Mouse (Mus musculus) bone marrow, adult 2 months (tissue): ENCODE measurements around the gene Lin54. TPM values are rescaled to one million over a fixed set of nuclear protein-coding genes. Genes with fewer than 3 reads are reported as not detected.

ENCODE experiments used
- H3K27ac ChIP-seq: fragments of 200-500 bp; 2 replicates; pipeline ENCODE4 v1.5.1; 2012; ENCODE audit warnings: low read depth, mild to moderate bottlenecking, control low read depth, inconsistent platforms, low read length; ENCODE audit not compliant: control insufficient read depth, poor library complexity, insufficient read depth
- H3K4me1 ChIP-seq: fragments of 200-500 bp; 2 replicates; pipeline ENCODE4 v1.6.1; 2011; ENCODE audit warnings: low read length; ENCODE audit not compliant: control insufficient read depth, insufficient read depth
- H3K4me3 ChIP-seq: fragments of 200-500 bp; replicated peaks from 2 replicates; pipeline ENCODE3; 2011; ENCODE audit warnings: mild to moderate bottlenecking, low read depth, low read length, control low read depth; ENCODE audit not compliant: control insufficient read depth
- CTCF ChIP-seq: fragments of 200-500 bp; IDR thresholded peaks from 2 replicates; pipeline ENCODE4 v1.5.1; 2011; ENCODE audit warnings: low read length, control low read depth; ENCODE audit not compliant: control insufficient read depth, insufficient read depth
- POLR2A ChIP-seq: fragments of 200-500 bp; IDR thresholded peaks from 2 replicates; pipeline ENCODE4 v1.6.1; 2011; ENCODE audit warnings: low read depth, mild to moderate bottlenecking, control low read depth, low read length, borderline replicate concordance; ENCODE audit not compliant: control insufficient read depth
- WGBS: fragments of 180-500 bp; shearing (Covaris S2); methylation state at CpG from one replicate; pipeline ENCODE4 v1.1.7; 2018; 5-methylcytosine and 5-hydroxymethylcytosine counted together
- polyA plus RNA-seq: library from polyadenylated mRNA; stranded (reverse); fragments of >200 nt; gene quantifications from 2 replicates; pipeline ENCODE4 v1.2.4, GENCODE M21; 2011; ENCODE audit warnings: low replicate concordance; ENCODE audit not compliant: missing spikeins, insufficient read depth, insufficient read length

The Lin54 gene
- polyA plus RNA-seq, result 6.8 and 12.5 TPM in 2 replicates

DNA sequence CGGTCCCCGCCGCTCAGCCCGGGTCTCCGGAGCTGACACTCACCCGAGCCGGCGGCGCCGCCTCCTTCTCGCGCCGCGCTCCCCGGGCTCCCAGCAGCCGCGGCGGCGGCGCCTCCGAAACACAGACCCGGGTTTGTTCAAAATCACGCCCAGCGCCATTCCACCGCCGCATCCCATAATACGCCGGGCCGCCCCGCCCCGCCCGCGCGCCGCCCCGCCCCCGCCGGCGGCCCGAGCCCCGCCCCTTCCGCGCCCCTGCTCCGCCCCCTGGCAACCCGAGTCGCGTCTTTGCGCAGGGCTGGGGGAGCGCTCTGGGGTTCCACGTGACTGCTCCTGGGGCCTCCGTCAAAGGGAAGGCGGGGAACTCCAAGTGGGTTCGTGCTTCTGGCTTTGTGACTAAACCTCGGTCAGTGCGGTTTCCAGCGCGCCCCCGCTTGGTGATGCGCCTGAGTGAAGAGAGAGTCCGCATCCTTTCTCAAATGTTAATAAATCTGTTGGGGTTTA is at the start of gene Lin54:
Gene Lin54 (minus strand): TSS at position 182 of the 504 bp plus-strand sequence.
- Histone ChIP-seq H3K27ac (peak within 1 kb of the TSS; percentile 79), H3K4me3 (peak within 1 kb of the TSS; percentile 69), H3K4me1 (no peaks in the 10 kb centered on the region)
- WGBS, result 4% methylated on average over 44 of the region's 60 CpGs
- TF ChIP-seq CTCF (no peak), POLR2A (peak; percentile 23; the same call in 1 of the 2 replicates)

DNA sequence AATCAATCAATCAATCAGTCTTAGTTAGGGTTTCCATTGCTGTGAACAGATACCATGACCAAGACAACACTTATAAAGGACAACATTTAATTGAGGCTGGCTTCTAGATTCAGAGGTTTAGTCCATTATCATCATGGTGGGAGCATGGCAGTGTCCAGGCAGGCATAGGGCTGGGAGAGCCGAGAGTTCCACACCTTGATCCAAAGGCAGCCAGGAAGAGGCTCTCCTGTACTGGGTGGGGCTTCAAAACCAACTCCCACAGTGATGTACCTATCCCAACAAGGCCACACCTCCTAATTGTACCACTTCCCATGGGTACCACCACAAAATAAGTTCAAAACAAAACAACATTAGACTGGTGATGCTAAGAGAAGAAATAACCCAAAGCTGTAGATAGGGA is 49.7 kb upstream of the Lin54 start:
- no peak overlapping the region for H3K4me3 ChIP-seq
- WGBS, result 77% methylated on average over 1 of the region's 1 CpGs
- TF ChIP-seq POLR2A (no peak), CTCF (no peak)
- H3K27ac ChIP-seq, result no peak overlapping the region
- H3K4me1 ChIP-seq, result no peaks in the 10 kb centered on the region

DNA sequence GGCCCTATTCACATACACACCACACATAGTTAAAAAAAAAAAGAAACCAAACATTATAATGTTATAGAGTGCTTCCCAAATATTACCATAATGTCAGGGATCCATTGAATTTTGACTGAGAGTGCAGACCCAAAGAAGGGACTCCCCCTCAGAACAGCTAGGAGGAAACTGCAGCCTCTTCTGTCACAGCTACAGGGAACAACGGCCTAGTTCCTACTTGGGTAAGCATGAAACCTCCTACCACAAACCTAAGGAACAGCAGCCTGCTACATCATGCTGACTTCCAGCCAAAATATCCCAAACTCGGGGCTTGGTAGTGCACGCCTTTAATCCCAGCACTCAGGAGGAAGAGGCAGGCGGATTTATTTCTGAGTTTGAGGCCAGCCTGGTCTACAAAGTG is 48.9 kb upstream of the Lin54 start:
- WGBS, result 66% methylated on average over 4 of the region's 4 CpGs
- no peak overlapping the region for H3K4me3 ChIP-seq
- TF ChIP-seq POLR2A, result no peak
- no peak for TF ChIP-seq CTCF
- no peaks in the 10 kb centered on the region for H3K4me1 ChIP-seq
- H3K27ac ChIP-seq, result no peak overlapping the region

DNA sequence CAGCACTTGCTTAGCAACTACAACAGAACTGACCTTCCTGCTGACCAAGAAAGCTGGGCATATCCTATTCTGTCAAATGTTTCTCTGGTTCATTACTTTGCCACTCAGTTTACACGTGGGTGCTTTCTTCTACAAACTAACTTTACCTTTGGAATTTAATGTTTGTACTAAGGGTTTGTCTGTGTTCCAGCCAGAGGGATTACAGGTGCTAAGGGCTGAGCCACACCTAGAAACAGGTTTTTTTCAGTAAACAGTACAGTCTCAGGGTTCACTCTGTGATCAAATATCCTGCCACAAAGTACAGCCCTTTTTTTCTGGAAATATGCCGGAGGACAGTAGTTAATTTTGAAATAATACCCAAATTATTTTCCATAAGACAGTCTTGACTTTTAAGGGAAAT is 47.8 kb upstream of the Lin54 start:
- no peaks in the 10 kb centered on the region for H3K4me1 ChIP-seq
- no peak overlapping the region for H3K4me3 ChIP-seq
- 83% methylated on average over 2 of the region's 2 CpGs for WGBS
- TF ChIP-seq POLR2A (no peak), CTCF (no peak)
- no peak overlapping the region for H3K27ac ChIP-seq

DNA sequence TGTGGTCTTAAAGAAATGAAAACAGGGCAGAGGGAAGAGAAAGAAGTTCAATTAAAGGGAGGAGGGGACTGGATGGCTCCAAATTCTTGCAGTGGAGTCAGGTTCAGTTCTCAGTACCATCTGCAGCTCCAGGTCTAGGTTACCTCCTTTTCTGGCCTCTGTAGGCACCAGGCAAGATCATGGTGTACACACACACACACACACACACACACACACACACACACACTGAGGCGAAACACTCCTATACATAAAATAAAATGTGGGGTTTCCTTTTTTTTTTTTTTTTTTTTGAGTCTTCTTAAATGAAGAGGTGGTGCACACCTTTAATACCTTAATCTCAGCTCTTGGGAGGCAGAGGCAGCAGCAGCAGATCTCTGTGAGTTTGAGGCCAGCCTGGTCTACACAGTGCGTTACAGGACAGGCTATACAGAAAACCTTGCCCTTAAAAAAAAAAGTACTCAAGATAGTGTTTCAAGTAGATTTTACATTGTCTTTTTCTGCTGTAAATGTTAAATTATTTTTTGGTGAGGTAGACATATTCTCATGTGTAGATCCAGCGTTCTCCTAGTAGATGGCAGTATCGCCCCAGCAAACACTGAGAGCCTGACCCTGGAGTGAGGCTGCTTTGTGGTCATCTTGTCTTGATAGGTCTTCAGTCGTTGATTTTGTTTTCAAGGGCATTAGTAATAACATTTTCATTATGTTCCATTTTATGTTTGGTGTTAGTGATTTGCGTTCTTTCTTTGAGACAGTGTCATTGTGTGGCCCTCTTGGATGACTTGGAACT is 46.0 kb upstream of the Lin54 start:
- TF ChIP-seq POLR2A (no peak), CTCF (peak; percentile 64)

DNA sequence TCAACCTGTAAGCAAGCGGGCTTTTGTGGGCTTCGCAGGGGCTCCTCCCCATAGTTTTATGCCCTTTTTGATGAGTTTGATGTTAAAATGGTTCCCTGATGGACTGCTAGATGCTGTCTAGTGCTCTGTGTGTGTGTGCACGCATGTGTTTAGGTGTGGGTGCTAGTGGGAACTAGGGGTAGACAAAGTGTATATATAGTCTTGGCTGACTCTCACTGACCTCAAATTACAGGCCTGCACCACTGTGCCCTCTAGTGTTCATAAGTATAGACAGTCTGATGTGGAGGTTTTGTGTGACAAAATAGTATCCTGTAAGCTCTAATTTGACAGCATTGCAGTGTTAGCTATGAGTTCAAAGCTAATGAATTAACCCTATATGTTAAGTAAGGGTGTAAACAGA is 36.2 kb upstream of the Lin54 start:
- Histone ChIP-seq H3K4me3 (no peak overlapping the region), H3K27ac (no peak overlapping the region), H3K4me1 (no peaks in the 10 kb centered on the region)
- 70% methylated on average over 3 of the region's 3 CpGs for WGBS
- TF ChIP-seq CTCF, result peak; percentile 50
- TF ChIP-seq POLR2A, result no peak

More for the DNA sequence above, 46.0 kb upstream of the Lin54 start:
- WGBS, result 73% methylated on average over 6 of the region's 6 CpGs
- H3K4me3 ChIP-seq, result no peak overlapping the region
- no peak overlapping the region for H3K27ac ChIP-seq
- no peaks in the 10 kb centered on the region for H3K4me1 ChIP-seq

DNA sequence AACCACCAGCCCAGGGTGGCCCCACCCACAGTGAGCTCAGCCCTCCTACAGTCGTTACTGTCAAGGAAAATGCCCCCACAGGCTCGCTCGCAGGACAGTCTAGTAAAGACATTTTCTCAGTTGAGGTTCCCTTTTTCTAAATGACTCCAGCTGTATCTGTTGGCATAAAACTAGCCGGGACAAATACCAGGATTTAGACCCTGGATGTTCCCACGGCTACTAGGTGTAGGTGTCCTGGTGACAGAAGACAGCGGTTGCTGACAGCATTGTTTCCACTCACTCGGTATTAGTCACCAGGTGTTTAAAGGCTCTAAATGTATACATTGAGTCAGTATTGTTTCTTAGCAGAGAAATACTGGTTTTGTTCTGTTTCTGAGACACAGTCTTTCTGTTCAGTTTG is 35.4 kb upstream of the Lin54 start:
- Histone ChIP-seq H3K4me1 (no peaks in the 10 kb centered on the region), H3K4me3 (no peak overlapping the region), H3K27ac (no peak overlapping the region; the same call in 1 of the 2 replicates)
- TF ChIP-seq CTCF (no peak), POLR2A (no peak)
- WGBS, result 79% methylated on average over 7 of the region's 7 CpGs

DNA sequence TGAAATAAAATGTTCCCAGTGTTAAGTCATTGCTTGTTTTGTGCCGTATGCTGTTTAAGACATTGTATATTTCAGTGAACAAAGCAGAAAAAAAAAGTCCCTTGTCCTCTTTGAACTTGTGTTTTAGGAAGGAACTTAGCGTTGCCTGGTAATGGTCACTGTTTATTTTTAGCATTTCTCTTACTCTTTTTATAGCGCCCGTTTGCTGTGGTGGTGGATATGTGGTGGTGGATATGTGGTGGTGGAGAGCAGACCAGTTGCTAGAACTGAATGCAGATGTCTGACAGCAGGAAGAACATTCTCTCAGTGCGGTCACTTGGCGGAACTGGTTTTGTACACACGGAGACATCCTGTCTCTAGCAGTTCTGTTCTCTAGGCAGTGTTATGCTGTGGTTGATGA is 25.7 kb upstream of the Lin54 start:
- H3K27ac ChIP-seq, result no peak overlapping the region
- TF ChIP-seq POLR2A (no peak), CTCF (no peak)
- no peaks in the 10 kb centered on the region; the same call in 1 of the 2 replicates for H3K4me1 ChIP-seq
- no peak overlapping the region for H3K4me3 ChIP-seq
- 4% methylated on average over 7 of the region's 7 CpGs for WGBS
